Mouse (Mus musculus) lung, postnatal 0 days (tissue): ENCODE results near the gene Dhx38. TPM values are rescaled to one million over a fixed set of nuclear protein-coding genes. Genes with fewer than 3 reads are reported as not detected.

ENCODE experiments used
- ATAC-seq: fragments of 200-750 bp; cut with Nextera tagmentation; 2 replicates; pipeline ENCODE4 v1.8.0; 2017; ENCODE audit warnings: moderate library complexity
- DNase-seq: peaks from one replicate; pipeline ENCODE4 v3.0.0-alpha.2; 2016; ENCODE audit warnings: low spot score
- H3K27ac ChIP-seq: fragments of 300-500 bp; sonication (generic); 2 replicates; pipeline ENCODE4 v1.5.1; 2014; ENCODE audit warnings: antibody characterized with exemption, mild to moderate bottlenecking, low read length, mixed read lengths
- H3K27me3 ChIP-seq: fragments of 300-500 bp; sonication (generic); replicated peaks from 2 replicates; pipeline ENCODE4 v1.6.1; 2014; ENCODE audit warnings: low read length, mixed read lengths; ENCODE audit not compliant: insufficient read depth
- H3K36me3 ChIP-seq: fragments of 300-500 bp; sonication (generic); 2 replicates; pipeline ENCODE4 v1.6.1; 2014; ENCODE audit warnings: low read length, mixed read lengths; ENCODE audit not compliant: insufficient read depth
- H3K4me1 ChIP-seq: fragments of 300-500 bp; sonication (generic); 2 replicates; pipeline ENCODE4 v1.6.1; 2014; ENCODE audit warnings: antibody characterized with exemption, low read depth, low read length, mixed read lengths; ENCODE audit not compliant: insufficient read depth
- H3K4me2 ChIP-seq: fragments of 300-500 bp; sonication (generic); replicated peaks from 2 replicates; pipeline ENCODE4 v1.6.1; 2014; ENCODE audit warnings: low read depth, mild to moderate bottlenecking, low read length, moderate library complexity, mixed read lengths
- H3K4me3 ChIP-seq: fragments of 300-500 bp; sonication (generic); 2 replicates; pipeline ENCODE4 v1.5.1; 2014; ENCODE audit warnings: low read depth, low read length
- H3K9ac ChIP-seq: fragments of 300-500 bp; sonication (generic); replicated peaks from 2 replicates; pipeline ENCODE4 v1.6.1; 2014; ENCODE audit warnings: low read depth, mild to moderate bottlenecking
- H3K9me3 ChIP-seq: fragments of 300-500 bp; sonication (generic); 2 replicates; pipeline ENCODE4 v1.6.1; 2016; ENCODE audit warnings: low read length, mixed read lengths
- CTCF ChIP-seq: IDR thresholded peaks from 2 replicates; pipeline ENCODE4 v1.5.1; 2016; ENCODE audit warnings: antibody characterized with exemption, mild to moderate bottlenecking
- EP300 ChIP-seq: IDR thresholded peaks from 2 replicates; pipeline ENCODE4 v1.6.1; 2016; ENCODE audit warnings: antibody characterized with exemption, mild to moderate bottlenecking, control low read depth
- WGBS: fragments of 180-500 bp; shearing (Covaris S2); extraction: QIAGEN DNeasy Blood & Tissue Kit; methylation state at CpG from one replicate; pipeline ENCODE4 v1.1.7; 2014; 5-methylcytosine and 5-hydroxymethylcytosine counted together
- polyA plus RNA-seq: library from polyadenylated mRNA; unstranded; fragments of >200 nt; fragmentation: Nextera tagmentation; extraction: Ambion mirVana; gene quantifications from 2 replicates; pipeline ENCODE4 v1.2.1, GENCODE M21; 2015

Gene Dhx38
- polyA plus RNA-seq: 12.5 and 12.7 TPM in 2 replicates

DNA sequence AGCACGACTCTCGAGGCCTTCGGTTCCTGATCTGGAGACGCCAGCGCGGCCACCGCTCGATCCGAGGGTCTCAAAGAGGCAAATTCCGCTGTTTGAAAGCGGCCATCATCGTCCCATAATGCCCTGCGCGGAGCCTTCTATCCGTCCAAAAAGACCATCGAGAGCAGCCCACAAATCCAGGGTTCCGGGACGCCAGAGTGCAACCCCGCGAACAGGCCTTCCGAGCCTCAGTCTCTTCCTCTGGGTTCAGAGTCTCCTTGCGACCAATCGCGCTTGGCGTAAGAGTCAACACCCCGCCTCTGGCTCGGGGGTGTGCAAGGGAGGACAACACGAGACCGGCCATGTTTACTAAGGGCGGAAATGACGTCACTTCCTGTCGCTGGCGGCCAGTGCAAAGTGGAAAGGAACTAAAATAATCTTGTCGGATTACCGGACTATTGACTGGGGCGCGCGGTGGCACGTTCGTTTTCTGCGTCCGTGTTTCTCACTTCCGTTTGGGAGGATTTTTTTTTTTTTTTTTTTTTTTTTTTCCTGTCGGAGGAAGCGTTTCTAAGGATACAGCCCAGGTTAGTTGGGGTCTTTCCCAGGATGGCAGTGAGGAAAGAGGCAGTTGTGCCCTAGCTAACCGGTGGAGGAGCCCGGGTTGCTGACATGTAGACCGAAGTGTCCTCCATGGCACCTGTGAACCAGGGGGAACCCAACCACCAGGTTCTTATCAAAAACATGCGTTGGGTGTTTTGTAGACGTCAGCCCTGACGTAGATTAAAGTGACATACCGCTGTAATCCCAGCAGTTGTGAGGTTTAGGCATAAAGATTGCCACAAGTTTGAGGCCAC lies at the start of gene Dhx38, which contains the start of gene Txnl4b:
Gene Dhx38, minus strand, starts transcription at position 364 of the 836 bp plus-strand sequence.
Gene Txnl4b, plus strand, starts transcription at position 395 of the 836 bp plus-strand sequence.
- no peaks in the 10 kb centered on the region for H3K9me3 ChIP-seq
- peak within 1 kb of the TSS; percentile 84 for H3K4me3 ChIP-seq
- WGBS: under 1% methylated on average over 52 of the region's 52 CpGs
- H3K27me3 ChIP-seq: no peaks in the 10 kb centered on the region
- TF ChIP-seq EP300 (peak; percentile 83), CTCF (no peak; the same call in none of the 2 replicates)
- DNase-seq (peak; percentile 100), ATAC-seq (peak; percentile 100)
- peaks cover 22% of the 10 kb centered on the region; the same call in 1 of the 2 replicates for H3K36me3 ChIP-seq
- H3K4me2 ChIP-seq: peak within 1 kb of the TSS; percentile 76
- H3K4me1 ChIP-seq: peaks cover 4% of the 10 kb centered on the region; the same call in 1 of the 2 replicates
- peak within 1 kb of the TSS; percentile 97 for H3K9ac ChIP-seq
- peak within 1 kb of the TSS; percentile 98 for H3K27ac ChIP-seq

DNA sequence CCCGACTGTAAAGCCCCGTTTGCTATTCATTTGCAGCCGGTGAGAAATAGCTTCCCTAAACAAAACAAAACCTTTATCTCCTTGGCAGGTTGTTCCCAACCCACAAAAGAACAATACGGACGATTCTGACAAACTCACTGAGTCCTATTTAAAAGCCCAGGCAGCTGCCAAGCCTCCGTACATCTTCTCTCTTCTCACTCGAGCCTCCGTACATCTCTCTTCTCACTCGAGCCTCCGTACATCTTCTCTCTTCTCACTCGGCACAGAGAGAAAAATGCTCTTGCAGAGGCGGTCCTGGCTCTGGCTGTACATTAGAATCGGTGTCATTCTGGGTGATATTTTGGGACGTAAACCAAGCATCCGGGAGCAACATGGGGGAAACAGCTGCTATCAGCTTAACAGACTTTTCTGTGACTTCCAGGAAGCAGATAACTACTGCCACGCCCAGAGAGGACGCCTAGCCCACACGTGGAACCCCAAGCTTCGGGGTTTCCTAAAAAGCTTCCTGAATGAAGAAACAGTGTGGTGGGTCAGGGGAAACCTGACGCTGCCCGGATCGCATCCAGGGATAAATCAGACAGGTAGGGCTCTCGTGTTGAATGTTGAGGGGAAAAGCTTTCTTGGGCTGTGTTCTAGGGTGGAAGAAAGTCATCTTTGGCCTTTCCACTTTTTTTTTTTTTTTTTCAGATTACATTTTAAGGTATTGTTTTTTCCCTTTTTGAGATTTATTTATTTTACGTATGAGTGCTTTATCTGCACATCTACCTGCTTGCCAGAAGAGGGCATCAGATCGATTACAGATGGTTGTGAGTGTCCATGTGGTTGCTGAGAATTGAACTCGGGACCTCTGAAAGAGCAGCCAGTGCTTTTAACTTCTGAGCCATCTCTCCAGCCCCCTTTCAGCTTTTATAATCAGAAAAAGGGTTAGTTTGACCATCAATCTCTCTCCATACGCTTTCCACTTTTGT lies 48.9 kb upstream of the Dhx38 start, which contains the start of gene Pkd1l3:
Gene Pkd1l3, plus strand, starts transcription at position 275 of the 968 bp plus-strand sequence.
- WGBS: 48% methylated on average over 27 of the region's 27 CpGs
- ATAC-seq: no peak; the same call in 1 of the 2 replicates
- Histone ChIP-seq H3K4me1 (no peaks in the 10 kb centered on the region), H3K36me3 (no peaks in the 10 kb centered on the region), H3K27ac (no peak within 1 kb of the TSS), H3K9ac (0 out of 2 replicates have a peak within 1 kb of the TSS, but pooled peaks have one; percentile 16), H3K4me3 (no peak within 1 kb of the TSS; the same call in 1 of the 2 replicates), H3K4me2 (peak within 1 kb of the TSS; percentile 8), H3K9me3 (no peaks in the 10 kb centered on the region), H3K27me3 (no peaks in the 10 kb centered on the region)
- no peak for DNase-seq
- no peak for TF ChIP-seq EP300
- peak; percentile 22; the same call in 1 of the 2 replicates for TF ChIP-seq CTCF

DNA sequence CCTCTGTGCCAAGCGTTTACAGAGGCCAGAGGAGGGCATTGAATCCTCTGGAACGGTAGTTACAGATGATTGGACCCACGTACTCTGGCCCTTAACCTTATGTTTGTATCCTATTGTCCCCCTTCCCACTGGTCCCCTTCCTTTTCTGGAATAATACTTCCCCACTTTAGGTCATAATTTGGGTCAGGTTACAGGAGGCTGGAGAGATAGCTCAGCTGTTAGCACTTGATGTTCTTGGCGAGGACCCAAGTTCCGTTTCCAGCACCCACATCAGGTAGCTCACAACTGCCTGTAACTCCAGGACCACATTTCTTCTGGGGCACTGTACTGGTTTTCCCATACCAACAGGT lies 43.5 kb upstream of the Dhx38 start:
- WGBS: 5% methylated on average over 5 of the region's 5 CpGs
- peak; percentile 54 for DNase-seq

DNA sequence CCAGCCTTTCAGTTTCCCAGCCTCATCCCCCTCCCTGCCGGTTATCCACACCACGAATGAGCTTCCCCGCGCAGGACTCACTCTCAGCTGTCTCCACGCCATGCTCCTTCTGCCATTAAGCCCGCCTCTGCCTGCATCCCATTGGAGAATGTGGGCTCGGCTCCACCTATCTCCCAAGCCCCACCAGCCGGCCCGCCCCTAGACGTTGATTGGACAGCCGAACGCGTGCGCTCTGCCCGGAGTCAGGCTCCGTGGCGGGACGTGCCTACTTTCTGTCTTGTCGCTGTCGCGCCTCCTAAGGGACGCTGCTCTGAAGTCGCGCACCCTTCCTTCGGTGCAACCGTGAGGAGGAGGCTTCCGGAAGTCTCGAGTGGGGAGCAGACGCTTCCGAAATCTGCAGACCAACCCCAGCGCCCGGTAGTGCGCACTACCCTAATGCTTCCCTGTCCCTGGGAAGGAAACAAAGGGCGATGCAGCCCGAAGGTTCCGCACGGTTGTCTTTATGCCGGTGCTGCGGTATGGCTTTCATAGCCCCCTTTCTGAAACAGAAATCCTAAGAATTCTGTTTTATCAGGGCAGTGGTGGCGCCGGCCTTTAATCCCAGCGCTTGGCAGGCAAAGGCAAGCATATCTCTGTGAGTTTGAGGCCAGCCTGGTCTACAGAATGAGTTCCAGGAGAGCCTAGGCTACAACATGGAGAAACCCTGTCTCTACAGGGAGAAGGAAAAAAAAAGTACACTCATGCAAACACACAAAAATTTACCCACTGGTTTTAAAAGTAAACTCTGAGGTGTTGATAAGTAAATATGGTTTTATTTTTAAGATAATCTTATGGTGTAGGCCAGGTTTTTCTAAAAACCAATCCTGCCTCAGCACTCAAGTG lies 42.9 kb upstream of the Dhx38 start, which contains the start of gene Dhodh:
Gene Dhodh, minus strand, starts transcription at position 403 of the 882 bp plus-strand sequence.
- Histone ChIP-seq H3K27me3 (no peaks in the 10 kb centered on the region), H3K36me3 (peaks cover 5% of the 10 kb centered on the region; the same call in 1 of the 2 replicates), H3K4me2 (peak within 1 kb of the TSS; percentile 83), H3K4me3 (peak within 1 kb of the TSS; percentile 60), H3K9me3 (no peaks in the 10 kb centered on the region), H3K4me1 (0 out of 2 replicates have a peak, but pooled peaks cover 11% of the 10 kb centered on the region), H3K9ac (peak within 1 kb of the TSS; percentile 74), H3K27ac (peak within 1 kb of the TSS; percentile 97)
- DNase-seq (peak; percentile 97), ATAC-seq (peak; percentile 99)
- WGBS: under 1% methylated on average over 42 of the region's 42 CpGs
- TF ChIP-seq CTCF: peak; percentile 48
- TF ChIP-seq EP300: 0 out of 2 replicates have a peak, but pooled peaks have one; percentile 59

More for the DNA sequence above, 43.5 kb upstream of the Dhx38 start:
- peak overlapping the region; percentile 97 for H3K27ac ChIP-seq
- H3K4me3 ChIP-seq: peak overlapping the region; percentile 60
- TF ChIP-seq CTCF (no peak), EP300 (no peak)
- peak overlapping the region; percentile 74 for H3K9ac ChIP-seq
- no peaks in the 10 kb centered on the region for H3K9me3 ChIP-seq
- H3K27me3 ChIP-seq: no peaks in the 10 kb centered on the region
- H3K36me3 ChIP-seq: 0 out of 2 replicates have a peak, but pooled peaks cover under 1% of the 10 kb centered on the region
- peak overlapping the region; percentile 83 for H3K4me2 ChIP-seq
- 0 out of 2 replicates have a peak, but pooled peaks cover 11% of the 10 kb centered on the region for H3K4me1 ChIP-seq
- no peak for ATAC-seq

DNA sequence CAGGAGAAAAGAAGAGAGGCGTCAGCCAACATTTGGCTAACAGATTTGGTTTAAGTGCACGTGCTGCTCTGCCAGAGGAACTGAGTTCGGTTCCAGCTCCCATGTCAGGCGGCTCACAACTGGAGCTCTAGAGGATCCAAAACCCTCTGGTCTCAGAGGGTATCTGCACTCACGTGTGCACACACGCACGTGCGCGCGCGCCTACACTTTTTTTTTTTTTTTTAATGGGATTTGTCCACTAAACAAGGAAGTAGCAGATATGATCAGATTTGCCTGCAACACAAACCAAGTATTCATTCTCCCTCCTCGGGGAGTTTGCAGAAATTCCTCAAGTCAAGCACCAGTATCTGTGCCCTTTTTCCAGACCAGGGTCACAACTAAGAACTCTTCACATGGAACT lies 42.0 kb upstream of the Dhx38 start:
- no peak overlapping the region for H3K27ac ChIP-seq
- H3K36me3 ChIP-seq: peaks cover 5% of the 10 kb centered on the region; the same call in 1 of the 2 replicates
- TF ChIP-seq EP300 (no peak), CTCF (no peak)
- peak overlapping the region; percentile 83 for H3K4me2 ChIP-seq
- WGBS: 8% methylated on average over 12 of the region's 12 CpGs
- no peak for ATAC-seq
- H3K4me3 ChIP-seq: peak overlapping the region; percentile 60
- H3K9me3 ChIP-seq: no peaks in the 10 kb centered on the region
- H3K27me3 ChIP-seq: no peaks in the 10 kb centered on the region
- H3K9ac ChIP-seq: peak overlapping the region; percentile 74
- DNase-seq: no peak
- H3K4me1 ChIP-seq: 0 out of 2 replicates have a peak, but pooled peaks cover 11% of the 10 kb centered on the region
